Mouse (Mus musculus) ES-E14 (cell line): ENCODE measurements at regions not wholly inside any gene's neighbourhood (a gene's known extent, or its start where the extent isn't known, plus 50 kb on each side); places are given as distances from the start of the nearest gene placed in this dataset.

Experiments
- DNase-seq: peaks from one replicate; pipeline ENCODE4 v3.0.0-alpha.2; 2013; ENCODE audit warnings: low read depth, low spot score
- H3K27ac ChIP-seq: 2 replicates; pipeline ENCODE4 v1.5.1; 2012; ENCODE audit warnings: low read depth, mild to moderate bottlenecking, low read length, moderate library complexity, mixed read lengths; ENCODE audit not compliant: poor library complexity, insufficient read depth, severe bottlenecking
- H3K36me3 ChIP-seq: 2 replicates; pipeline ENCODE4 v1.6.1; 2012; ENCODE audit warnings: mild to moderate bottlenecking, low read length, moderate library complexity, mixed read lengths; ENCODE audit not compliant: control insufficient read depth, poor library complexity, insufficient read depth, severe bottlenecking
- H3K4me1 ChIP-seq, 2 experiments: fragments of 150-350 bp in 1 of 2; sonication (generic) in 1 of 2; 2 replicates each; pipeline ENCODE4 v1.6.1; 2012; ENCODE audit warnings: low read length in 2 of 2, mild to moderate bottlenecking in 1 of 2, mixed read lengths in 1 of 2; ENCODE audit not compliant: control insufficient read depth in 2 of 2, insufficient read depth in 2 of 2, poor library complexity in 1 of 2
- H3K4me3 ChIP-seq, 2 experiments: fragments of 150-350 bp in 1 of 2; sonication (generic) in 1 of 2; 2 replicates each; pipeline ENCODE4 v1.5.1; 2012; ENCODE audit warnings: low read length in 2 of 2, low read depth in 1 of 2, mild to moderate bottlenecking in 1 of 2, mixed read lengths in 1 of 2; ENCODE audit not compliant: insufficient read depth in 1 of 2, poor library complexity in 1 of 2, severe bottlenecking in 1 of 2
- H3K9ac ChIP-seq: 2 replicates; pipeline ENCODE4 v1.6.1; 2012; ENCODE audit warnings: low read depth, mild to moderate bottlenecking, low read length, mixed read lengths; ENCODE audit not compliant: poor library complexity, insufficient read depth, severe bottlenecking
- H3K9me3 ChIP-seq: fragments of 150-350 bp; sonication (generic); 2 replicates; pipeline ENCODE4 v1.6.1; 2012; ENCODE audit warnings: low read depth, mild to moderate bottlenecking, low read length; ENCODE audit not compliant: control insufficient read depth, insufficient read depth
- CHD2 ChIP-seq: IDR thresholded peaks from 2 replicates; pipeline ENCODE4 v1.6.1; 2014; ENCODE audit warnings: mild to moderate bottlenecking, low read depth, low read length, inconsistent platforms
- HCFC1 ChIP-seq: IDR thresholded peaks from 2 replicates; pipeline ENCODE4 v1.6.1; 2012; ENCODE audit warnings: low read length, inconsistent platforms, borderline replicate concordance; ENCODE audit not compliant: insufficient read depth
- MAFK ChIP-seq: IDR thresholded peaks from 2 replicates; pipeline ENCODE4 v1.6.1; 2014; ENCODE audit warnings: mild to moderate bottlenecking, low read depth, low read length, inconsistent platforms; ENCODE audit not compliant: insufficient read depth
- ZC3H11A ChIP-seq: IDR thresholded peaks from 2 replicates; pipeline ENCODE4 v1.6.1; 2012; ENCODE audit warnings: low read depth, mild to moderate bottlenecking, inconsistent platforms, low read length, borderline replicate concordance
- ZNF384 ChIP-seq: IDR thresholded peaks from 2 replicates; pipeline ENCODE4 v1.6.1; 2012; ENCODE audit warnings: low read depth, low read length, inconsistent platforms
- in situ Hi-C, 2 experiments: fragments of 600-800 bp; cut with MboI; formaldehyde crosslinking; loops; one replicate each; pipeline ENCODE4 v1.15.1; 2025; ENCODE audit warnings: low sequenced_read_pairs in 2 of 2, inconsistent platforms in 1 of 2; ENCODE audit not compliant: unreplicated experiment in 2 of 2

DNA sequence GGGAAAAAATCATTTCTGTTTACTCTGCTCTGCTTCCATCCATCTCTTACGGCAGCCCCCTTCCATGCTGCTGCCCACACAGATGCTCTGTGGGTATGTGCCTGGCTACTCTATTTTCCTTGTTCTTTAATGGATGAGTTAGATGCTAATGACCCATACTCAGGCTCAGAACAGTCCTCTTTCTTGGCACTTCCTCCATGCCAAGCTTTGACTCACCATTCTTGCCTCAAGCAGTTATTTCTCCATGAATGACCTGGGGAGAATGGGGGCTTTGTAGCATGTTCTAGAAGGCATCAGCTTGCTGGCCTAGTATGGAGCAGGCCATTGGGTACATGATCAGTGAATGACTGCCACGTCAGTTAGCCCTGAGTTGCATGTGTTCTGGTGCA, 175.9 kb upstream of the Camk1g start:
- H3K36me3 ChIP-seq, result no peaks in the 10 kb centered on the region
- no peak overlapping the region for H3K4me3 ChIP-seq
- H3K27ac ChIP-seq, result no peak overlapping the region
- in situ Hi-C loops, result no loop called here
- H3K4me1 ChIP-seq, result peaks cover 2 to 13% of the 10 kb centered on the region in 2 experiments; a peak in 3 of 4 replicates
- H3K9me3 ChIP-seq, result no peaks in the 10 kb centered on the region
- TF ChIP-seq HCFC1 (no peak), MAFK (no peak), CHD2 (no peak), ZC3H11A (no peak), ZNF384 (no peak)
- DNase-seq, result no peak
- H3K9ac ChIP-seq, result no peak overlapping the region

GRCm38 (mm10) chr1:193545406-193546043, 175.4 kb upstream of the Camk1g start:
- Histone ChIP-seq H3K4me1 (peaks cover under 1 to 12% of the 10 kb centered on the region in 2 experiments; a peak in 3 of 4 replicates), H3K27ac (no peak overlapping the region), H3K9ac (no peak overlapping the region), H3K4me3 (no peak overlapping the region), H3K36me3 (no peaks in the 10 kb centered on the region), H3K9me3 (no peaks in the 10 kb centered on the region)
- TF ChIP-seq HCFC1 (no peak), ZC3H11A (no peak), MAFK (no peak), ZNF384 (no peak), CHD2 (no peak)
- no peak for DNase-seq
- in situ Hi-C loops, result no loop called here

DNA sequence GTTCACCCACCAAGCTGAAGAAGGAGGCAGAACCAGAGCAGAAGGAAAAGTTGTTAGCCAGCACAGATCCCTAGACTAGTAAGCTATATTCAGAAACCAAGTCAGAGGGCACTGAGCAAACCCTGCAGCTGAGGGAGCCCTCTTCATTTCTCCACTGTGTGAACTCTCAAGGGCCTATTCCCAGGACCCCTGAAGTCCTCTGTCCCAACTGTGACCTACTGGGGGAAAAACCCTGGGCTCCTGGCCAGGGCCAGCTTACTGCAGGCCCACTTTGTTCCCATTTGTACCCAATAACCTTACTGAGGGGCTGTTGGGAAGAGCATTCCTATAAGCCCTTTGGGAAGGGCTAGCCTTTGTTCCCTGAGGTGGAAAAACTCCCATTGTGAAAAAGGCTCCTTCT, 174.7 kb upstream of the Camk1g start:
- H3K9ac ChIP-seq, result no peak overlapping the region
- H3K27ac ChIP-seq, result no peak overlapping the region
- H3K9me3 ChIP-seq, result no peaks in the 10 kb centered on the region
- in situ Hi-C loops, result no loop called here
- H3K36me3 ChIP-seq, result no peaks in the 10 kb centered on the region
- peaks cover 1 to 17% of the 10 kb centered on the region in 2 experiments; a peak in 3 of 4 replicates for H3K4me1 ChIP-seq
- no peak for DNase-seq
- H3K4me3 ChIP-seq, result no peak overlapping the region
- TF ChIP-seq HCFC1, result no peak
- TF ChIP-seq ZC3H11A, result no peak
- no peak for TF ChIP-seq CHD2
- no peak for TF ChIP-seq MAFK
- TF ChIP-seq ZNF384, result no peak

- Histone ChIP-seq H3K9ac (no peak overlapping the region), H3K4me1 (peaks cover 4 to 17% of the 10 kb centered on the region in 2 experiments; a peak in 3 of 4 replicates), H3K27ac (no peak overlapping the region), H3K4me3 (no peak overlapping the region), H3K36me3 (no peaks in the 10 kb centered on the region), H3K9me3 (no peaks in the 10 kb centered on the region)
- in situ Hi-C loops, result no loop called here
- DNase-seq, result no peak
- TF ChIP-seq HCFC1 (no peak), ZC3H11A (no peak), MAFK (no peak), CHD2 (no peak), ZNF384 (no peak)
These were observed 173.7 kb upstream of the Camk1g start for GRCm38 (mm10) chr1:193543834-193544233.
